Mouse (Mus musculus): Measurements from ENCODE around the gene Gm29797. TPM values are rescaled to one million over a fixed set of nuclear protein-coding genes. Genes with fewer than 3 reads are reported as not detected.

Gene Gm29797
- polyA plus RNA-seq, 1 experiment from 2014 or later, result not detected

GRCm38 (mm10) chr2:181677755-181678098, 20.9 kb downstream of the Gm29797 start:
- H3K4me2 ChIP-seq (replicated peaks; ENCODE audit: low read depth, low read length), result no peak overlapping the region
- ATAC-seq (ENCODE audit: low FRiP score, low TSS enrichment), result no peak
- peaks cover 15% of the 10 kb centered on the region for H3K4me1 ChIP-seq (ENCODE audit: control insufficient read depth, insufficient read depth, low read length)
- H3K9ac ChIP-seq (ENCODE audit: low read depth, low read length), result no peak overlapping the region
- 58% methylated on average over 3 of the region's 3 CpGs for WGBS
- peaks cover 10% of the 10 kb centered on the region for H3K27me3 ChIP-seq (ENCODE audit: control insufficient read depth, insufficient read depth, low read length)
- H3K36me3 ChIP-seq (ENCODE audit: control insufficient read depth, insufficient read depth, low read length), result no peaks in the 10 kb centered on the region
- 0 out of 2 replicates have a peak overlapping the region, but pooled peaks have one; percentile 24 for H3K27ac ChIP-seq (ENCODE audit: low read depth, low read length)
- no peaks in the 10 kb centered on the region for H3K9me3 ChIP-seq (ENCODE audit: control insufficient read depth, low read length)
- H3K4me3 ChIP-seq (ENCODE audit: low read length), result no peak overlapping the region

- Histone ChIP-seq H3K4me1 (ENCODE audit: control insufficient read depth, insufficient read depth, low read length) (peaks cover 12% of the 10 kb centered on the region; the same call in 1 of the 2 replicates), H3K36me3 (ENCODE audit: control insufficient read depth, insufficient read depth, low read length) (no peaks in the 10 kb centered on the region), H3K4me2 (replicated peaks; ENCODE audit: low read depth, low read length) (no peak overlapping the region), H3K27ac (ENCODE audit: low read depth, low read length) (no peak overlapping the region), H3K4me3 (ENCODE audit: low read length) (no peak overlapping the region), H3K9me3 (ENCODE audit: control insufficient read depth, low read length) (no peaks in the 10 kb centered on the region), H3K27me3 (ENCODE audit: control insufficient read depth, insufficient read depth, low read length) (peaks cover under 1% of the 10 kb centered on the region; the same call in 1 of the 2 replicates), H3K9ac (ENCODE audit: low read depth, low read length) (no peak overlapping the region)
- 30% methylated on average over 1 of the region's 1 CpGs for WGBS
- peak; percentile 77 for ATAC-seq (ENCODE audit: low FRiP score, low TSS enrichment)
Observed at GRCm38 (mm10) chr2:181678780-181679179, 21.9 kb downstream of the Gm29797 start.

GRCm38 (mm10) chr2:181679951-181680715, 23.3 kb downstream of the Gm29797 start, which contains the start of gene Tcea2:
Gene Tcea2 (plus strand): TSS chr2:181680310.
- peak; percentile 68 for ATAC-seq (ENCODE audit: low FRiP score, low TSS enrichment)
- Histone ChIP-seq H3K4me3 (ENCODE audit: low read length) (peak within 1 kb of the TSS; percentile 74), H3K9me3 (ENCODE audit: control insufficient read depth, low read length) (no peaks in the 10 kb centered on the region), H3K27me3 (ENCODE audit: control insufficient read depth, insufficient read depth, low read length) (no peaks in the 10 kb centered on the region), H3K36me3 (ENCODE audit: control insufficient read depth, insufficient read depth, low read length) (no peaks in the 10 kb centered on the region), H3K27ac (ENCODE audit: low read depth, low read length) (peak within 1 kb of the TSS; percentile 24; the same call in 1 of the 2 replicates), H3K9ac (ENCODE audit: low read depth, low read length) (peak within 1 kb of the TSS; percentile 89), H3K4me2 (replicated peaks; ENCODE audit: low read depth, low read length) (peak within 1 kb of the TSS; percentile 91), H3K4me1 (ENCODE audit: control insufficient read depth, insufficient read depth, low read length) (peaks cover 12% of the 10 kb centered on the region; the same call in 1 of the 2 replicates)
- under 1% methylated on average over 67 of the region's 69 CpGs for WGBS

- Histone ChIP-seq H3K27me3 (ENCODE audit: control insufficient read depth, insufficient read depth, low read length) (no peaks in the 10 kb centered on the region), H3K9ac (ENCODE audit: low read depth, low read length) (peak overlapping the region; percentile 89), H3K36me3 (ENCODE audit: control insufficient read depth, insufficient read depth, low read length) (no peaks in the 10 kb centered on the region), H3K9me3 (ENCODE audit: control insufficient read depth, low read length) (no peaks in the 10 kb centered on the region), H3K4me3 (ENCODE audit: low read length) (peak overlapping the region; percentile 74), H3K27ac (ENCODE audit: low read depth, low read length) (no peak overlapping the region), H3K4me1 (ENCODE audit: control insufficient read depth, insufficient read depth, low read length) (peaks cover 6% of the 10 kb centered on the region; the same call in 1 of the 2 replicates), H3K4me2 (replicated peaks; ENCODE audit: low read depth, low read length) (peak overlapping the region; percentile 91)
- WGBS, result 12% methylated on average over 7 of the region's 7 CpGs
- peak; percentile 13 for ATAC-seq (ENCODE audit: low FRiP score, low TSS enrichment)
Observed at GRCm38 (mm10) chr2:181680716-181681117, 23.9 kb downstream of the Gm29797 start.

GRCm38 (mm10) chr2:181681978-181682377, 25.1 kb downstream of the Gm29797 start:
- Histone ChIP-seq H3K9me3 (ENCODE audit: control insufficient read depth, low read length) (no peaks in the 10 kb centered on the region), H3K4me1 (ENCODE audit: control insufficient read depth, insufficient read depth, low read length) (peaks cover 5% of the 10 kb centered on the region; the same call in 1 of the 2 replicates), H3K36me3 (ENCODE audit: control insufficient read depth, insufficient read depth, low read length) (peaks cover 9% of the 10 kb centered on the region), H3K9ac (ENCODE audit: low read depth, low read length) (no peak overlapping the region), H3K27me3 (ENCODE audit: control insufficient read depth, insufficient read depth, low read length) (no peaks in the 10 kb centered on the region), H3K4me3 (ENCODE audit: low read length) (no peak overlapping the region), H3K27ac (ENCODE audit: low read depth, low read length) (no peak overlapping the region), H3K4me2 (replicated peaks; ENCODE audit: low read depth, low read length) (no peak overlapping the region)
- ATAC-seq (ENCODE audit: low FRiP score, low TSS enrichment), result no peak
- WGBS, result 93% methylated on average over 1 of the region's 1 CpGs

- Histone ChIP-seq H3K4me2 (replicated peaks; ENCODE audit: low read depth, low read length) (no peak overlapping the region), H3K9me3 (ENCODE audit: control insufficient read depth, low read length) (no peaks in the 10 kb centered on the region), H3K4me3 (ENCODE audit: low read length) (no peak overlapping the region), H3K27ac (ENCODE audit: low read depth, low read length) (no peak overlapping the region), H3K4me1 (ENCODE audit: control insufficient read depth, insufficient read depth, low read length) (peaks cover 5% of the 10 kb centered on the region; the same call in 1 of the 2 replicates), H3K27me3 (ENCODE audit: control insufficient read depth, insufficient read depth, low read length) (no peaks in the 10 kb centered on the region), H3K36me3 (ENCODE audit: control insufficient read depth, insufficient read depth, low read length) (peaks cover 20% of the 10 kb centered on the region), H3K9ac (ENCODE audit: low read depth, low read length) (no peak overlapping the region)
- ATAC-seq (ENCODE audit: low FRiP score, low TSS enrichment), result no peak
- WGBS, result 65% methylated on average over 4 of the region's 4 CpGs
Observed at GRCm38 (mm10) chr2:181683381-181683780, 26.5 kb downstream of the Gm29797 start.

GRCm38 (mm10) chr2:181684713-181685112, 27.9 kb downstream of the Gm29797 start:
- Histone ChIP-seq H3K27me3 (ENCODE audit: control insufficient read depth, insufficient read depth, low read length) (no peaks in the 10 kb centered on the region), H3K4me1 (ENCODE audit: control insufficient read depth, insufficient read depth, low read length) (peaks cover under 1% of the 10 kb centered on the region; the same call in 1 of the 2 replicates), H3K4me3 (ENCODE audit: low read length) (no peak overlapping the region), H3K9ac (ENCODE audit: low read depth, low read length) (no peak overlapping the region), H3K9me3 (ENCODE audit: control insufficient read depth, low read length) (no peaks in the 10 kb centered on the region), H3K36me3 (ENCODE audit: control insufficient read depth, insufficient read depth, low read length) (peaks cover 33% of the 10 kb centered on the region), H3K27ac (ENCODE audit: low read depth, low read length) (no peak overlapping the region), H3K4me2 (replicated peaks; ENCODE audit: low read depth, low read length) (no peak overlapping the region)
- WGBS, result 92% methylated on average over 1 of the region's 1 CpGs
- ATAC-seq (ENCODE audit: low FRiP score, low TSS enrichment), result no peak

- no peak overlapping the region for H3K9ac ChIP-seq (ENCODE audit: low read depth, low read length)
- H3K36me3 ChIP-seq (ENCODE audit: control insufficient read depth, insufficient read depth, low read length), result peaks cover 33% of the 10 kb centered on the region
- no peaks in the 10 kb centered on the region for H3K9me3 ChIP-seq (ENCODE audit: control insufficient read depth, low read length)
- no peak for ATAC-seq (ENCODE audit: low FRiP score, low TSS enrichment)
- 94% methylated on average over 4 of the region's 4 CpGs for WGBS
- no peak overlapping the region for H3K27ac ChIP-seq (ENCODE audit: low read depth, low read length)
- no peaks in the 10 kb centered on the region for H3K4me1 ChIP-seq (ENCODE audit: control insufficient read depth, insufficient read depth, low read length)
- H3K4me2 ChIP-seq (replicated peaks; ENCODE audit: low read depth, low read length), result no peak overlapping the region
- H3K4me3 ChIP-seq (ENCODE audit: low read length), result no peak overlapping the region
- no peaks in the 10 kb centered on the region for H3K27me3 ChIP-seq (ENCODE audit: control insufficient read depth, insufficient read depth, low read length)
Observed at GRCm38 (mm10) chr2:181685686-181686085, 28.9 kb downstream of the Gm29797 start.

GRCm38 (mm10) chr2:181687586-181687985, 30.8 kb downstream of the Gm29797 start:
- Histone ChIP-seq H3K4me1 (ENCODE audit: control insufficient read depth, insufficient read depth, low read length) (no peaks in the 10 kb centered on the region), H3K27ac (ENCODE audit: low read depth, low read length) (no peak overlapping the region), H3K4me2 (replicated peaks; ENCODE audit: low read depth, low read length) (no peak overlapping the region), H3K9me3 (ENCODE audit: control insufficient read depth, low read length) (no peaks in the 10 kb centered on the region), H3K36me3 (ENCODE audit: control insufficient read depth, insufficient read depth, low read length) (peaks cover 37% of the 10 kb centered on the region), H3K27me3 (ENCODE audit: control insufficient read depth, insufficient read depth, low read length) (no peaks in the 10 kb centered on the region), H3K4me3 (ENCODE audit: low read length) (no peak overlapping the region), H3K9ac (ENCODE audit: low read depth, low read length) (no peak overlapping the region)
- WGBS, result 96% methylated on average over 8 of the region's 8 CpGs
- no peak for ATAC-seq (ENCODE audit: low FRiP score, low TSS enrichment)

Measured in kidney, embryonic 14.5 days (tissue).